Mouse (Mus musculus) Patski (cell line): ENCODE measurements at regions not wholly inside any gene's neighbourhood (a gene's known extent, or its start where the extent isn't known, plus 50 kb on each side); places are given as distances from the start of the nearest gene placed in this dataset.
"Not testable (repeated sequence)": the region's sequence is repeated elsewhere in the genome, so short reads cannot be mapped to it uniquely, and the experiment has no call there.

Experiments used
- ATAC-seq: fragments of 100-300 bp; one replicate; pipeline ENCODE4 v1.8.0; 2021
- CTCF ChIA-PET: fragments of 350-600 bp; sonication (Branson Sonifier 250); formaldehyde crosslinking; loops from one replicate; lab custom pipeline; 2022; ENCODE audit warnings: inconsistent platforms; lab: Charles Lee
- POLR2A ChIA-PET: fragments of 350-600 bp; sonication (Branson Sonifier 250); formaldehyde crosslinking; loops from one replicate; lab custom pipeline; 2022; ENCODE audit warnings: antibody characterized with exemption, inconsistent platforms; lab: Charles Lee
- DNase-seq: peaks from one replicate; pipeline ENCODE4 v3.0.0-alpha.2; 2011; ENCODE audit warnings: low read depth, low spot score
- H3K27me3 ChIP-seq: fragments of 371-371 bp; one replicate; pipeline ENCODE4 v1.5.1; 2021
- CTCF ChIP-seq: fragments of 100-300 bp; IDR thresholded peaks from one replicate; pipeline ENCODE4 v1.5.1; 2021
- in situ Hi-C: fragments of 300-500 bp; cut with MboI; formaldehyde crosslinking; loops from 3 replicates; pipeline ENCODE4 v1.11.1; 2018; ENCODE audit warnings: low pct_unique_long_range_greater_than_20kb, mixed read lengths

DNA sequence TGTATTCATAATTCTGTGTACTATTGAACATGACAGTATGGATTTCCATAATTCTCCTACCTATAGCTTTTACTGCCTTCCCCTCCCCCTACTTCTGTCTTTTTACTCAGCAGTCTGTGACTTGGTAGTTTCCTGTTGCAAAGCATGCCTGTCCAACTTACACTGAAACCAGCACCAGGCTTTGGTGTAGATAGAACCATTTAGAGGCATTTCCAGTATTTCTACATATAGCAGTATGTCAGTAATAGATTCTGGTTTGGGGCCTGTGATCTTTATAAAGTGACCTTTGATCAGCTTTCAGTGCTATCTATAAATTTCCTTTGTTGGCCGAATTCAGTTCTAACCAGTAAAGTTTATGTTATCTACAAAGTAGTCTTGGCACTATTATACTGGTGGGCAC is 54.8 kb upstream of the Tnfrsf8 start:
- DNase-seq (no peak), ATAC-seq (no peak)
- ChIA-PET CTCF (no interaction called here), POLR2A (no interaction called here)
- H3K27me3 ChIP-seq = no peaks in the 10 kb centered on the region
- in situ Hi-C loops = no loop called here
- TF ChIP-seq CTCF = no peak

DNA sequence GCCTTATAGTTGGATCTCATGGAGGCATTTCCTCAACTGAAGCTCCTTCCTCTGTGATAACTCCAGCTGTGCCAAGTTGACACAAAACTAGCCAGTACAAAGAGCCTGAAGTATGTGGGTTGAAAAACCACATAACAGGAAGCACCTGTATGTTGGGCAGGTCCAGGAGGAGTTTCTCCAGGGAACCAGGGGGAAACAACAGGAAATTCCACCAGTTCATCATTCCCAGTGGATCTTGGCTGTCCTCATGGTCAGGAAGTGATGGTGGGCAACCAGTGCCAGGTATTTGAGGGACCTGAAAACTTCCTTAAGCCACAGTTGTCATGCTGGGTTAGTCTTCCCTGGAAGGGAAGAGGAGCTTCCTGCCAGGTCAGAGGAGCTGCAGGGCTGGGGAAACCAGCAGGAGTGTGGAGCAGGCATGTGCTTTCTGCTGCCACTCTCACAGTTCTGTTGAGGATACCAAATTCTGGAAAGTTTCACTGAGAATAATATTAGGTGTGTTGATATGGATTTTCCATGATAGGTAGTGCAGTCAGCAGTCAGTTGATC is 52.4 kb upstream of the Tnfrsf8 start:
- no peaks in the 10 kb centered on the region for H3K27me3 ChIP-seq
- DNase-seq = no peak
- ATAC-seq = no peak
- CTCF ChIA-PET = no interaction called here
- in situ Hi-C loops = no loop called here
- POLR2A ChIA-PET = no interaction called here
- TF ChIP-seq CTCF = no peak

DNA sequence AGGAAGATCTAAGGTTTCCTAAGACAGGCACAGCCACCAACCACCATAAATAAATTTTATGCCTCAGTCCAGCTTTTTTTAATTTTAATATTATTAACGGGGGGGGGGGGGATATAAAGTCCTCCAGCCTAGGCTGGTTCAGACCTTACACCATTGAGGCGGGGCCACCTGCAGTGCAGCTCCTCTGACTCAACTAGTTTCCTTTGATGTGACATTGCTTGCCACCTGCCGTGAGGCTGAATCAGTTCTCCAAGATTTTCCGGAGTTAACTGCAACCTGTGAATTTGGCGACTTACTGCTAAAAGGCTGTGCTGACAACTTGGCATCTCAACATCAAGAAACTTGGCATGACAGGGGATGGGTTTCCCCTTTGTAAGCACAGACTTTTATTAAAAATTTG is 51.3 kb upstream of the Tnfrsf8 start:
- no peaks in the 10 kb centered on the region for H3K27me3 ChIP-seq
- TF ChIP-seq CTCF = no peak
- in situ Hi-C loops = no loop called here
- DNase-seq = no peak
- CTCF ChIA-PET = no interaction called here
- no peak for ATAC-seq
- POLR2A ChIA-PET = no interaction called here

DNA sequence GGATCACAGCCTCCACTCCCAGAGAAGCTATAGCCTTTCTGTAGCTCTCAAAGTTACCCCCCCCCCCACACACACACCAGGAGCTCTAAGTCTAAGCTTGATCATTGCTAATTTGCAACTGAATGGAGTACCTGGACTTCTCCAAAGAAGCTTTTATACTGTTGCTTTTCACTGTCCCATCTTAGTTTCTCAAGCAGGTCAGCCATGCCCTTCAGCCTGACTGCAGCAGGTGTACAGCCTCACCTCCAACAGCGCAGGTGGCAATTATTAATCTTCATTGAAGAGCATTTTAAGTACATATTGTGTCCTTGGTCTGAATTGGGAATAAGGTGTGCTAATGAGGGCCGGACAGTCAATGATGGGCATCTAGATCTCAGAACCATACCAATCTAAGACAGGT is 50.8 kb upstream of the Tnfrsf8 start:
- H3K27me3 ChIP-seq, POLR2A ChIA-PET, CTCF ChIA-PET, DNase-seq, in situ Hi-C loops, ATAC-seq: not testable (repeated sequence)
